Mouse (Mus musculus): ENCODE results near the gene Msl2. TPM values are rescaled to one million over a fixed set of nuclear protein-coding genes. Genes with fewer than 3 reads are reported as not detected.

Gene Msl2
- polyA plus RNA-seq, 1 experiment from 2014 or later: 8.5 TPM

- WGBS: 84% methylated on average over 11 of the region's 11 CpGs
- Histone ChIP-seq H3K4me3 (no peak overlapping the region), H3K27ac (replicated peaks) (no peak overlapping the region), H3K9ac (replicated peaks) (no peak overlapping the region), H3K27me3 (no peaks in the 10 kb centered on the region), H3K9me3 (no peaks in the 10 kb centered on the region), H3K4me2 (replicated peaks) (no peak overlapping the region), H3K4me1 (no peaks in the 10 kb centered on the region), H3K36me3 (peaks cover 25% of the 10 kb centered on the region)
- ATAC-seq (ENCODE audit: low FRiP score, low read depth): no peak
Measured at GRCm38 (mm10) chr9:101104931-101105330, 31.0 kb downstream of the Msl2 start.

- no peak overlapping the region for H3K4me2 ChIP-seq (replicated peaks)
- H3K9ac ChIP-seq (replicated peaks): no peak overlapping the region
- ATAC-seq (ENCODE audit: low FRiP score, low read depth): no peak
- H3K27ac ChIP-seq (replicated peaks): no peak overlapping the region
- peaks cover 21% of the 10 kb centered on the region for H3K36me3 ChIP-seq
- H3K4me1 ChIP-seq: no peaks in the 10 kb centered on the region
- H3K9me3 ChIP-seq: no peaks in the 10 kb centered on the region
- no peaks in the 10 kb centered on the region for H3K27me3 ChIP-seq
- no peak overlapping the region for H3K4me3 ChIP-seq
- WGBS: 95% methylated on average over 6 of the region's 6 CpGs
Measured at GRCm38 (mm10) chr9:101105735-101106134, 31.8 kb downstream of the Msl2 start.

- no peak overlapping the region for H3K4me3 ChIP-seq
- H3K9me3 ChIP-seq: no peaks in the 10 kb centered on the region
- H3K36me3 ChIP-seq: peaks cover 11% of the 10 kb centered on the region
- H3K9ac ChIP-seq (replicated peaks): no peak overlapping the region
- 81% methylated on average over 3 of the region's 3 CpGs for WGBS
- no peak for ATAC-seq (ENCODE audit: low FRiP score, low read depth)
- H3K4me1 ChIP-seq: no peaks in the 10 kb centered on the region
- no peak overlapping the region for H3K27ac ChIP-seq (replicated peaks)
- no peak overlapping the region for H3K4me2 ChIP-seq (replicated peaks)
- no peaks in the 10 kb centered on the region for H3K27me3 ChIP-seq
Measured at GRCm38 (mm10) chr9:101107386-101107785, 33.5 kb downstream of the Msl2 start.

GRCm38 (mm10) chr9:101110013-101110412 is 36.1 kb downstream of the Msl2 start:
- H3K9ac ChIP-seq (replicated peaks): no peak overlapping the region
- H3K27ac ChIP-seq (replicated peaks): no peak overlapping the region
- no peaks in the 10 kb centered on the region for H3K27me3 ChIP-seq
- H3K9me3 ChIP-seq: no peaks in the 10 kb centered on the region
- H3K4me1 ChIP-seq: no peaks in the 10 kb centered on the region
- no peak overlapping the region for H3K4me3 ChIP-seq
- H3K36me3 ChIP-seq: peaks cover 9% of the 10 kb centered on the region
- no peak for ATAC-seq (ENCODE audit: low FRiP score, low read depth)
- no peak overlapping the region for H3K4me2 ChIP-seq (replicated peaks)
- WGBS: 70% methylated on average over 3 of the region's 3 CpGs

GRCm38 (mm10) chr9:101113317-101113716 is 39.4 kb downstream of the Msl2 start:
- Histone ChIP-seq H3K4me2 (replicated peaks) (no peak overlapping the region), H3K4me1 (no peaks in the 10 kb centered on the region), H3K27me3 (no peaks in the 10 kb centered on the region), H3K9ac (replicated peaks) (no peak overlapping the region), H3K36me3 (peaks cover 5% of the 10 kb centered on the region), H3K9me3 (no peaks in the 10 kb centered on the region), H3K27ac (replicated peaks) (no peak overlapping the region), H3K4me3 (no peak overlapping the region)
- WGBS: 89% methylated on average over 4 of the region's 4 CpGs
- no peak for ATAC-seq (ENCODE audit: low FRiP score, low read depth)

GRCm38 (mm10) chr9:101114182-101114884 is 40.4 kb downstream of the Msl2 start:
- WGBS: 89% methylated on average over 8 of the region's 8 CpGs
- no peaks in the 10 kb centered on the region for H3K4me1 ChIP-seq
- no peak for ATAC-seq (ENCODE audit: low FRiP score, low read depth)
- H3K9me3 ChIP-seq: no peaks in the 10 kb centered on the region
- peaks cover 5% of the 10 kb centered on the region for H3K36me3 ChIP-seq
- no peak overlapping the region for H3K4me3 ChIP-seq
- no peaks in the 10 kb centered on the region for H3K27me3 ChIP-seq
- no peak overlapping the region for H3K9ac ChIP-seq (replicated peaks)
- H3K27ac ChIP-seq (replicated peaks): no peak overlapping the region
- no peak overlapping the region for H3K4me2 ChIP-seq (replicated peaks)

GRCm38 (mm10) chr9:101143635-101144034 is 69.7 kb downstream of the Msl2 start:
- Histone ChIP-seq H3K27me3 (no peaks in the 10 kb centered on the region), H3K9me3 (no peaks in the 10 kb centered on the region), H3K36me3 (peaks cover 11% of the 10 kb centered on the region), H3K27ac (replicated peaks) (no peak overlapping the region), H3K9ac (replicated peaks) (no peak overlapping the region), H3K4me1 (no peaks in the 10 kb centered on the region), H3K4me3 (no peak overlapping the region), H3K4me2 (replicated peaks) (no peak overlapping the region)
- no peak for ATAC-seq (ENCODE audit: low FRiP score, low read depth)
- 97% methylated on average over 4 of the region's 4 CpGs for WGBS

- WGBS: 85% methylated on average over 5 of the region's 5 CpGs
Measured at GRCm38 (mm10) chr9:101152872-101153271, 79.0 kb downstream of the Msl2 start.

More at GRCm38 (mm10) chr9:101152872-101153271, 79.0 kb downstream of the Msl2 start:
- H3K4me3 ChIP-seq: no peak overlapping the region
- H3K36me3 ChIP-seq: no peaks in the 10 kb centered on the region; the same call in 1 of the 2 replicates
- ATAC-seq (ENCODE audit: low FRiP score, low read depth): no peak
- H3K4me2 ChIP-seq (replicated peaks): no peak overlapping the region
- H3K27me3 ChIP-seq: no peaks in the 10 kb centered on the region
- H3K9ac ChIP-seq (replicated peaks): no peak overlapping the region
- H3K27ac ChIP-seq (replicated peaks): no peak overlapping the region
- no peaks in the 10 kb centered on the region for H3K9me3 ChIP-seq
- H3K4me1 ChIP-seq: no peaks in the 10 kb centered on the region

Other genes starting within 250 kb of the Msl2 start
- gene Pccb, start 39.2 kb upstream of the Msl2 start, polyA plus RNA-seq (2016; fragmentation: Nextera tagmentation; extraction: Ambion mirVana): 16.9 and 19.1 TPM in 2 replicates
- 20.0 and 21.7 TPM in 2 replicates for gene Ppp2r3a, start 177.7 kb downstream of the Msl2 start, polyA plus RNA-seq (2016; fragmentation: Nextera tagmentation; extraction: Ambion mirVana)